Mouse (Mus musculus) gastrocnemius, postnatal 14 days (tissue): ENCODE measurements around the gene Ptpro. TPM values are rescaled to one million over a fixed set of nuclear protein-coding genes. Genes with fewer than 3 reads are reported as not detected.

ENCODE experiments used
- DNase-seq: peaks from one replicate; pipeline ENCODE4 v3.0.0; 2021; ENCODE audit warnings: mixed read lengths
- intact Hi-C: fragments of 180-260 bp; cut with DNase I; formaldehyde crosslinking; loops from one replicate; pipeline ENCODE4 v1.15.1; 2025; ENCODE audit warnings: low total_unique reads
- total RNA-seq, 2 experiments: library from RNA; stranded (reverse); gene quantifications; 2 replicates each; pipeline ENCODE4 v1.2.3; 2021

The Ptpro gene
- total RNA-seq, 2 experiments from 2014 or later = 0.74 to 0.95 TPM

- intact Hi-C loops = no loop called here
- DNase-seq = no peak
Observed at GRCm38 (mm10) chr6:137365637-137366036, 113.5 kb downstream of the Ptpro start.

DNA sequence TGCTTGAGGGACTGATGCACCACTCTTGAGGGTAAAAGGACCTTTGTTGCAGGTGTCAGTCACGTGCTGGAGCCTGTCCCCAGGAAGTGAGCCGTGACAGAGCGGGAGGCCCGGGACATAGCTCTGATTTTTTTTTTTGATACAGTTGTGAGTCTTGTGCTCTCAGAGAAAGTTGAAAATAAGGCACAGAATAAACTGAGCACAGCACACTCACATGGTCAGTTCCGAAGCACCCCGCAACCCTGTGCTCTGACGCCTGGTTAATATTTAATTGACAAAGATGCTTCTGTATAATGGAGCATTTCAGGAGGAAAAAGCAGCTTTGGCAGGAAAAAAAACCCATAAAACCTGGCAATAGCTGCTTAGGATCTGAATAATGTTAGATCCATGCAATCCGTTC is 118.6 kb downstream of the Ptpro start:
- intact Hi-C loops = no loop called here
- no peak for DNase-seq

GRCm38 (mm10) chr6:137371455-137371854 is 119.3 kb downstream of the Ptpro start:
- intact Hi-C loops = no loop called here
- no peak for DNase-seq

DNA sequence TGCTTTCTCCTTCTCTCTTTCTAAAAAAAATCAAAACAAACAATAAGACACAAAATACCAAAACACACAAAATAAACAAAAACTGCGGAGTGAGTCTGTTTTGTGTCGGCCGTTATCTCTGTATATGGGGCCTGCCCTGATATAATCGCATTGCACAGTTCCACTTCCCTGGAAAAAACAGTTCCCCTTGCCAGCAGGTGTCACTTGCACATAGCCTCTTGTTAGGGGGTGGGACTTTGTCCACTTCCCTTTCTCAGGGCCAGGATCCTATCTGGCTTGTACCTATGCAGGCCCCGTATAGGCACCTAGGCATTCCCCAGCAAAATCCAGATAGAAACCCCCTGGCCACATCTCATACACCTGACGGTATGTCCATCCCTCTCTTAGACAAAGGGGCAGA is 121.8 kb downstream of the Ptpro start:
- no peak for DNase-seq
- intact Hi-C loops = no loop called here

DNA sequence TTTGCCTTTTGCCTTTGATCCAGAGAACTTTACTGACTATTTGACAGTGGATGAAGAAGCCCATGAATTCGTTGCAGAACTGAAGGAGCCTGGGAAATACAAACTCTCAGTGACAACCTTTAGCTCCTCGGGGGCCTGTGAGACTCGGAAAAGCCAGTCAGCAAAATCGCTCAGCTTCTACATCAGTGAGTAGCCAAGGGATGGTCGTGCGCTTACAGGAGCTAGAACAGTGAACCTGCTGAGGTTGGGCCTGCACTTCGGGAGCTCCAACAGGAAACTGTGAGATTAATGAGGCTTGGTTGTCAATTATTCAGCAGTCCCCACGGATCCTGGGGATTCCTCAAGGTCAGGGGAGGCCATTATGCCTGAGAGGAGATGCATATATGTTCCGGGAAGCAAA is 130.4 kb downstream of the Ptpro start:
- DNase-seq = no peak
- intact Hi-C loops = no loop called here

DNA sequence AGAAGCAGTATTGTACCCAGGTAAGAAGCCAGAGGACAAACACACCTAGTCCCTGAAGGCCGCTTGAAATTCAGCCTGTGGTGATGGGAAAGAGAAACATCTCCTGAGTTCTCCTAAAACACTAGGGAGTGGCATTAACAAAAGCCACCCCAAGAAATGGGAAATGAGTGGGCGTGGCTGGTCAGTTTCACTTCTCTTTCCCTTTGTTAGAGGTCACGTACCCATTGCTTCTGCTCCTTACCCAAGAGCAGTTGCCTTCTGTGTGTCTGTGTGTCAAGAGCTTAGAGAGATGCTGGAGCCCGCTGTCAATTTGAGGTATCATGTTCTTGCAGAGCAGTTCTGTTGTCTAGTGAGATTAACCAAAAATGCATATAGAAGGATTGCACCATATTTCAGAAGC is 134.2 kb downstream of the Ptpro start:
- no peak for DNase-seq
- intact Hi-C loops = no loop called here

GRCm38 (mm10) chr6:137386935-137387334 is 134.8 kb downstream of the Ptpro start:
- intact Hi-C loops = no loop called here

GRCm38 (mm10) chr6:137395075-137395474 is 143.0 kb downstream of the Ptpro start:
- intact Hi-C loops = loop anchor here (5.0 kb wide), 1 partner anchor 188 kb away; no protein-coding TSS in a partner anchor
- DNase-seq = no peak

More at GRCm38 (mm10) chr6:137386935-137387334, 134.8 kb downstream of the Ptpro start:
- DNase-seq = no peak

GRCm38 (mm10) chr6:137396106-137396793 is 144.1 kb downstream of the Ptpro start:
- intact Hi-C loops = loop anchor here (5.0 kb wide), 1 partner anchor 189 kb away; no protein-coding TSS in a partner anchor
- DNase-seq = no peak

DNA sequence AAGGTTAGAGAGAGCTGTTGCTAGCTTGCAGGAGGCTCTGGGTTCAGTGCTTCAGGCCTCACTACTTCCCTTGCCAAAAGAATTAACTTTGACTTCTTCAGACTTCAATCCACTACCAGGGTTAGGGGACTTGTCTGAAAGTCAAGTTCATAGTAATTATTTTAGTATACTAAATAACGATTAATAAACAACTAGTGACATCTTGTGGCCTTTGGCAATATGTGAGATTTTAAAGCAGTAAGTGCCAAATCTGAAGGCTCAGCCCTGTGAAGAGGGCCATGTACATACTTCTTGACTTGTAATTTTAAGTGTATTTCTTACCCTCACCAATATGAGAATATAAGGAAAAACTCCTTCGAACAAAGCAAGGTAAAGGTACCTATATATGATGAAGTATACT is 145.2 kb downstream of the Ptpro start:
- DNase-seq = no peak
- intact Hi-C loops = loop anchor here (5.0 kb wide), 1 partner anchor 190 kb away; no protein-coding TSS in a partner anchor

- no peak for DNase-seq
- intact Hi-C loops = no loop called here
Observed at GRCm38 (mm10) chr6:137404196-137404595, 152.1 kb downstream of the Ptpro start.

DNA sequence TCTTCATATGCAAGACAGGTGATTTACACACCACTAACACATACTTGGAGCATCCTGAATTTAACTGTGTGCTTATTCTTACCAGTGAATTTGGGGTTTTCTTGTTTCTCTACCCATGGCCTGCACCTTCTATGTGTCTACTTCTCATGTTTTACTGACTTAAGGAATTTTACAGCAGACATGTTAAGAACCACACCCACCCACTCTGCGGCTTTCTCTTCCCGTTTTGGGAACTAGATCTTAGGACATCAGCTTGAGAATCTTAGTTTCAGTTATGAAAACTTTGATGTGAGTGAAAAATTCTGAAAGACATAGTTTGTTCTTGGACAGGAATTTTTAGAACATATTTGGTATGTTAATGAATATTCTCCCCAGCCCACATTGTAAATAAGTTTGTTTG is 153.6 kb downstream of the Ptpro start:
- intact Hi-C loops = no loop called here
- no peak for DNase-seq

- no peak for DNase-seq
- intact Hi-C loops = loop anchor here (10.0 kb wide), 1 partner anchor 314 kb away; no protein-coding TSS in a partner anchor
Observed at GRCm38 (mm10) chr6:137410510-137410909, 158.4 kb downstream of the Ptpro start.

- intact Hi-C loops = loop anchor here (10.0 kb wide), 1 partner anchor 313 kb away; no protein-coding TSS in a partner anchor
- DNase-seq = no peak
Observed at GRCm38 (mm10) chr6:137411901-137412378, 159.8 kb downstream of the Ptpro start.

GRCm38 (mm10) chr6:137413045-137413444 is 160.9 kb downstream of the Ptpro start:
- no peak for DNase-seq
- intact Hi-C loops = loop anchor here (10.0 kb wide), 1 partner anchor 312 kb away; no protein-coding TSS in a partner anchor

GRCm38 (mm10) chr6:137414531-137415405 is 162.6 kb downstream of the Ptpro start:
- peak; percentile 15 for DNase-seq
- intact Hi-C loops = loop anchor here (10.0 kb wide), 1 partner anchor 310 kb away; no protein-coding TSS in a partner anchor

DNA sequence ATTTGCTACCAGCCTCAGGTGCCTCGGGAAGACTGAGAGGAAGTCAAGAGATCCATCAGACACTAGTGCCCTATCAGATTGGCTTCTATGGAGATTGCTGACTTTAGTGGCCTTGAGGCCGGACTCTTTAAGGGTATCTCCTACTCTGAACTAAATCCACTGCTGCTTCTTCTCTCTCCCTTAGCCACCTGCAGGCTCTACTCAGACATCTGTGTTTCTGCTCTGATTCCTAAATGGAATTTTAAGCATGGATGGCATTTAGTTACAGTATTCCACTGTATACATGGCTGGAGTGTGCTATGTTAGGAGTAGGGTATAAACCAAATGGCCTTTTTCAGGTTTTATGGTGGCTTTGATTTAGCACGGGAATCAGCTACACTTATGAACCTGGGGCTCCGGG is 170.7 kb downstream of the Ptpro start:
- intact Hi-C loops = no loop called here
- DNase-seq = no peak

DNA sequence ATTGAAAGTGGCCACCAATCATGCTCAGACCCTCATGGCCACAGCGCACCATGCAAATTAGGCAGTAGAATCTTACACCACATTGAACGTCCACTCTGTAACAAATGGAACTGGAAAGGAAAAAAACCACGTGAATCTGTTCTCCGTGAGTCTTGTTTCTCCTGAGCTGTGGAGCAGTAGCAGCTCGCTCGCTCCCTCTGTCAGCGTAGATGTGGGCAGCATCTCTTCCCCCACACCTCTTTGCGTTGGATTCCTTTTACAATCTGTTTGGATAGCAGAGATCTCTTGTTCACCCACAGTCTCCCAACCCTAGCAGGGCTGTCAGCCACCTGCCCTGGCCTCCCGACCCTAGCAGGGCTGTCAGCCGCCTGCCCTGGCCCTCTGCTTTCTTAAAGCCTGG is 171.7 kb downstream of the Ptpro start:
- no peak for DNase-seq
- intact Hi-C loops = no loop called here

- intact Hi-C loops = no loop called here
- no peak for DNase-seq
Observed at GRCm38 (mm10) chr6:137425500-137426432, 173.6 kb downstream of the Ptpro start.
